Mouse (Mus musculus) intestine, postnatal 0 days (tissue): ENCODE measurements around the gene Fbxo17. TPM values are rescaled to one million over a fixed set of nuclear protein-coding genes. Genes with fewer than 3 reads are reported as not detected.

Source experiments
- ATAC-seq: fragments of 200-750 bp; cut with Nextera tagmentation; 2 replicates; pipeline ENCODE4 v1.8.0; 2017; ENCODE audit warnings: mild to moderate bottlenecking, moderate TSS enrichment, moderate library complexity
- H3K27ac ChIP-seq: fragments of 300-500 bp; sonication (generic); 2 replicates; pipeline ENCODE4 v1.5.1; 2014; ENCODE audit warnings: mild to moderate bottlenecking, low read depth, low read length, moderate library complexity
- H3K27me3 ChIP-seq: fragments of 300-500 bp; sonication (generic); replicated peaks from 2 replicates; pipeline ENCODE4 v1.6.1; 2014; ENCODE audit warnings: low read length, mixed read lengths; ENCODE audit not compliant: control insufficient read depth, insufficient read depth
- H3K36me3 ChIP-seq: fragments of 300-500 bp; sonication (generic); 2 replicates; pipeline ENCODE4 v1.6.1; 2014; ENCODE audit warnings: mild to moderate bottlenecking, moderate library complexity; ENCODE audit not compliant: control insufficient read depth, insufficient read depth
- H3K4me1 ChIP-seq: fragments of 300-500 bp; sonication (generic); replicated peaks from 2 replicates; pipeline ENCODE4 v1.6.1; 2014; ENCODE audit warnings: antibody characterized with exemption, low read length, mixed read lengths; ENCODE audit not compliant: control insufficient read depth, insufficient read depth
- H3K4me2 ChIP-seq: fragments of 300-500 bp; sonication (generic); replicated peaks from 2 replicates; pipeline ENCODE4 v1.6.1; 2014; ENCODE audit warnings: low read depth, mild to moderate bottlenecking, moderate library complexity
- H3K4me3 ChIP-seq: fragments of 300-500 bp; sonication (generic); 2 replicates; pipeline ENCODE4 v1.5.1; 2014; ENCODE audit warnings: low read depth, low read length
- H3K9ac ChIP-seq: fragments of 300-500 bp; sonication (generic); 2 replicates; pipeline ENCODE4 v1.6.1; 2014; ENCODE audit warnings: mild to moderate bottlenecking, low read depth, low read length
- H3K9me3 ChIP-seq: fragments of 300-500 bp; sonication (generic); 2 replicates; pipeline ENCODE4 v1.6.1; 2016; ENCODE audit warnings: mixed run types; ENCODE audit not compliant: control insufficient read depth
- CTCF ChIP-seq: sonication (generic); IDR thresholded peaks from 2 replicates; pipeline ENCODE4 v1.5.1; 2016; ENCODE audit warnings: low read depth, mild to moderate bottlenecking, control low read depth, antibody characterized with exemption, moderate library complexity
- WGBS: fragments of 180-500 bp; shearing (Covaris S2); extraction: QIAGEN DNeasy Blood & Tissue Kit; methylation state at CpG from one replicate; pipeline ENCODE4 v1.1.7; 2014; 5-methylcytosine and 5-hydroxymethylcytosine counted together
- polyA plus RNA-seq: library from polyadenylated mRNA; unstranded; fragments of >200 nt; fragmentation: Nextera tagmentation; extraction: Ambion mirVana; gene quantifications from 2 replicates; pipeline ENCODE4 v1.2.1, GENCODE M21; 2015

Gene Fbxo17
- polyA plus RNA-seq, 1 experiment from 2014 or later: 1.6 TPM

- Histone ChIP-seq H3K27me3 (no peaks in the 10 kb centered on the region), H3K9me3 (no peaks in the 10 kb centered on the region), H3K9ac (no peak overlapping the region), H3K36me3 (peaks cover 39% of the 10 kb centered on the region), H3K27ac (no peak overlapping the region), H3K4me1 (0 out of 2 replicates have a peak, but pooled peaks cover under 1% of the 10 kb centered on the region), H3K4me2 (no peak overlapping the region), H3K4me3 (no peak overlapping the region)
- 93% methylated on average over 7 of the region's 7 CpGs for WGBS
- no peak for ATAC-seq
- TF ChIP-seq CTCF: no peak
Observed at GRCm38 (mm10) chr7:28775129-28775528, 58.5 kb downstream of the Fbxo17 start.

GRCm38 (mm10) chr7:28778825-28779224 is 62.2 kb downstream of the Fbxo17 start:
- Histone ChIP-seq H3K36me3 (peaks cover 42% of the 10 kb centered on the region), H3K4me2 (no peak overlapping the region), H3K27me3 (no peaks in the 10 kb centered on the region), H3K4me3 (no peak overlapping the region), H3K9me3 (no peaks in the 10 kb centered on the region), H3K4me1 (peaks cover 6% of the 10 kb centered on the region; the same call in 1 of the 2 replicates), H3K9ac (no peak overlapping the region), H3K27ac (no peak overlapping the region)
- no peak for ATAC-seq
- no peak for TF ChIP-seq CTCF
- 77% methylated on average over 9 of the region's 9 CpGs for WGBS

- H3K9ac ChIP-seq: no peak overlapping the region
- TF ChIP-seq CTCF: peak; percentile 87
- peak; percentile 68; the same call in 1 of the 2 replicates for ATAC-seq
- peaks cover 6% of the 10 kb centered on the region; the same call in 1 of the 2 replicates for H3K4me1 ChIP-seq
- no peak overlapping the region for H3K4me3 ChIP-seq
- H3K27me3 ChIP-seq: no peaks in the 10 kb centered on the region
- no peaks in the 10 kb centered on the region for H3K9me3 ChIP-seq
- 40% methylated on average over 6 of the region's 6 CpGs for WGBS
- H3K36me3 ChIP-seq: peaks cover 45% of the 10 kb centered on the region
- H3K4me2 ChIP-seq: no peak overlapping the region
- peak overlapping the region; percentile 23 for H3K27ac ChIP-seq
Observed at GRCm38 (mm10) chr7:28780067-28780658, 63.6 kb downstream of the Fbxo17 start.

- Histone ChIP-seq H3K36me3 (peaks cover 48% of the 10 kb centered on the region), H3K9me3 (no peaks in the 10 kb centered on the region), H3K9ac (no peak overlapping the region), H3K27ac (0 out of 2 replicates have a peak overlapping the region, but pooled peaks have one; percentile 23), H3K4me1 (peaks cover 6% of the 10 kb centered on the region; the same call in 1 of the 2 replicates), H3K27me3 (no peaks in the 10 kb centered on the region), H3K4me2 (no peak overlapping the region), H3K4me3 (no peak overlapping the region)
- no peak for ATAC-seq
- TF ChIP-seq CTCF: no peak
- 73% methylated on average over 7 of the region's 7 CpGs for WGBS
Observed at GRCm38 (mm10) chr7:28780857-28781256, 64.3 kb downstream of the Fbxo17 start.

- H3K27me3 ChIP-seq: no peaks in the 10 kb centered on the region
- WGBS: 91% methylated on average over 8 of the region's 8 CpGs
- H3K36me3 ChIP-seq: peaks cover 52% of the 10 kb centered on the region
- peaks cover 6% of the 10 kb centered on the region; the same call in 1 of the 2 replicates for H3K4me1 ChIP-seq
- no peak overlapping the region for H3K27ac ChIP-seq
- H3K4me2 ChIP-seq: no peak overlapping the region
- no peak for ATAC-seq
- H3K4me3 ChIP-seq: no peak overlapping the region
- TF ChIP-seq CTCF: no peak
- no peaks in the 10 kb centered on the region for H3K9me3 ChIP-seq
- H3K9ac ChIP-seq: no peak overlapping the region
Observed at GRCm38 (mm10) chr7:28781261-28781663, 64.7 kb downstream of the Fbxo17 start.

GRCm38 (mm10) chr7:28785161-28785560 is 68.6 kb downstream of the Fbxo17 start:
- no peak for TF ChIP-seq CTCF
- Histone ChIP-seq H3K4me1 (peaks cover 6% of the 10 kb centered on the region; the same call in 1 of the 2 replicates), H3K9ac (no peak overlapping the region), H3K4me2 (no peak overlapping the region), H3K9me3 (no peaks in the 10 kb centered on the region), H3K27me3 (no peaks in the 10 kb centered on the region), H3K4me3 (no peak overlapping the region), H3K27ac (no peak overlapping the region), H3K36me3 (peaks cover 52% of the 10 kb centered on the region)
- no peak for ATAC-seq
- WGBS: 76% methylated on average over 5 of the region's 5 CpGs

Other genes with a start within 250 kb of the Fbxo17 start
- not detected in 2 replicates for gene Ifnl2, start 206.3 kb upstream of the Fbxo17 start, polyA plus RNA-seq
- not detected in 2 replicates for gene Ifnl3, start 194.0 kb upstream of the Fbxo17 start, polyA plus RNA-seq
- gene Sycn, start 175.9 kb upstream of the Fbxo17 start, polyA plus RNA-seq: 17.0 and 23.4 TPM in 2 replicates
- not detected in 2 replicates for gene Nccrp1, start 169.6 kb upstream of the Fbxo17 start, polyA plus RNA-seq
- gene Samd4b, start 118.7 kb upstream of the Fbxo17 start, polyA plus RNA-seq: 12.4 and 13.4 TPM in 2 replicates
- gene Pak4, start 118.6 kb upstream of the Fbxo17 start, polyA plus RNA-seq: 17.2 and 19.7 TPM in 2 replicates
- gene Acp7, start 85.5 kb upstream of the Fbxo17 start, polyA plus RNA-seq: not detected in 2 replicates
- 0.37 and 0.90 TPM in 2 replicates for gene Fbxo27, start 24.0 kb upstream of the Fbxo17 start, polyA plus RNA-seq
- 98.7 and 101 TPM in 2 replicates for gene Mrps12, start 25.0 kb downstream of the Fbxo17 start, polyA plus RNA-seq
- 8.6 and 9.9 TPM in 2 replicates for gene Sars2, start 25.2 kb downstream of the Fbxo17 start, polyA plus RNA-seq
- gene Ccer2, start 39.4 kb downstream of the Fbxo17 start, polyA plus RNA-seq: not detected in 2 replicates
- 76.8 and 79.2 TPM in 2 replicates for gene Sirt2, start 49.9 kb downstream of the Fbxo17 start, polyA plus RNA-seq
- 33.1 and 33.2 TPM in 2 replicates for gene Nfkbib, start 50.7 kb downstream of the Fbxo17 start, polyA plus RNA-seq
- gene Rinl, start 72.2 kb downstream of the Fbxo17 start, polyA plus RNA-seq: 1.6 and 2.2 TPM in 2 replicates
- gene Hnrnpl, start 91.7 kb downstream of the Fbxo17 start, polyA plus RNA-seq: 144 and 152 TPM in 2 replicates
- gene Ech1, start 108.4 kb downstream of the Fbxo17 start, polyA plus RNA-seq: 402 and 426 TPM in 2 replicates
- gene Lgals4, start 117.0 kb downstream of the Fbxo17 start, polyA plus RNA-seq: 2,376 and 2,464 TPM in 2 replicates
- gene Lgals7, start 147.0 kb downstream of the Fbxo17 start, polyA plus RNA-seq: 1.0 and 2.0 TPM in 2 replicates
- gene Capn12, start 164.6 kb downstream of the Fbxo17 start, polyA plus RNA-seq: 0.25 and 0.37 TPM in 2 replicates
- gene Actn4, start 245.5 kb downstream of the Fbxo17 start, polyA plus RNA-seq: 293 and 319 TPM in 2 replicates